Mouse (Mus musculus): Measurements from ENCODE around the gene C1d. TPM values are rescaled to one million over a fixed set of nuclear protein-coding genes. Genes with fewer than 3 reads are reported as not detected.

Gene C1d
- polyA plus RNA-seq, 1 experiment, result 14.9 TPM

DNA sequence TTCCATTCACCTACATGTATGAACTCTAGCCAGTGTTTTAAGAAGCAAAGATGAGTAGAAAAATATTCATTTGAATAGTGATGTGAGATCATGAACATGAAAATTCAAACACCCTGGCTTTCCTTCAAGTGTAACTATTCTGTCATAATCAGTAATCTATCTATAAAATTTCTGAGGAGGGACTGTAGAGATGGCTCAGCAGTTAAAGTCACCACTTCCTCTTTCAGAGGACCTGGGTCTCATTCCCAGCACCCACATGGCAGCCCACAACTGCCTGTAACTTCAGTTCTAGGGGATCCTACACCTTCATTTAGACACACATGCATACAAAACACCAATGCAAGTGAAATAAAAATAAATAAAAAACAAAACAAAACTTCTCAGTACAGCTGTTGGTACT lies 8.7 kb upstream of the C1d start:
- TF ChIP-seq POLR2A (IDR thresholded peaks at IDR 0.05; ENCODE audit: borderline replicate concordance, extremely low read depth, low read depth, low read length) (no peak), CTCF (IDR thresholded peaks at IDR 0.05; ENCODE audit: insufficient read depth, low read length) (no peak)
- no peaks in the 10 kb centered on the region for H3K4me1 ChIP-seq (ENCODE audit: control insufficient read depth, insufficient read depth, low read length)
- no peak for DNase-seq
- H3K4me3 ChIP-seq (replicated peaks; ENCODE audit: extremely low read depth, low read depth, low read length), result no peak overlapping the region

- DNase-seq, result no peak
- no peaks in the 10 kb centered on the region; the same call in 1 of the 2 replicates for H3K4me1 ChIP-seq (ENCODE audit: control insufficient read depth, insufficient read depth, low read length)
- no peak for TF ChIP-seq CTCF (IDR thresholded peaks at IDR 0.05; ENCODE audit: insufficient read depth, low read length)
- no peak for TF ChIP-seq POLR2A (IDR thresholded peaks at IDR 0.05; ENCODE audit: borderline replicate concordance, extremely low read depth, low read depth, low read length)
- WGBS, result 54% methylated on average over 8 of the region's 8 CpGs
- H3K4me3 ChIP-seq (replicated peaks; ENCODE audit: extremely low read depth, low read depth, low read length), result peak overlapping the region; percentile 82
Measured at GRCm38 (mm10) chr11:17256813-17257365, 490 bp upstream of the C1d start.

DNA sequence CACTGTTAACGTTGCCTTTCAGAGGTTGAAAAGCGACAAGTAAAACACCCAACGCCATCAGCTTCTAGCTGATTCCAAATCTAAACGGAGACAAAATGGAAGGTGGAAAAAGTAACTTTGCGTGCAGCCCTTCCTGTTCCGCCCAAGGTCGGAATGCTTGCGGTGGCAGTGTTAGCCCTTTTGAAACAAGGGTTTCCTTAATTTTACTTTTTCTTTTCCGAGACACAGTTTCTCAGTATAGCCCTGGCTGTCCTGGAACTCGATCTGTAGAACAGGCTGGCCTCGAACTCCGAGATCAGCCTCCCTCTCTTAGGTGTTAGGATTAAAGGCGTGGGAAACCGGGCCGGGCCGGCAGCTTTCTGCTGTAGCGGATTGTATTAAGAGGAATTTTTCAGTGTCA lies 482 bp downstream of the C1d start:
- DNase-seq, result peak; percentile 40
- no peaks in the 10 kb centered on the region; the same call in 1 of the 2 replicates for H3K4me1 ChIP-seq (ENCODE audit: control insufficient read depth, insufficient read depth, low read length)
- under 1% methylated on average over 17 of the region's 17 CpGs for WGBS

GRCm38 (mm10) chr11:17267176-17267575 lies 9.8 kb downstream of the C1d start:
- 89% methylated on average over 4 of the region's 4 CpGs for WGBS
- Histone ChIP-seq H3K4me1 (ENCODE audit: control insufficient read depth, insufficient read depth, low read length) (no peaks in the 10 kb centered on the region), H3K4me3 (replicated peaks; ENCODE audit: extremely low read depth, low read depth, low read length) (no peak overlapping the region)
- TF ChIP-seq CTCF (IDR thresholded peaks at IDR 0.05; ENCODE audit: insufficient read depth, low read length), result no peak
- no peak for TF ChIP-seq POLR2A (IDR thresholded peaks at IDR 0.05; ENCODE audit: borderline replicate concordance, extremely low read depth, low read depth, low read length)
- no peak for DNase-seq

More for the DNA sequence above, 482 bp downstream of the C1d start:
- H3K4me3 ChIP-seq (replicated peaks; ENCODE audit: extremely low read depth, low read depth, low read length), result peak overlapping the region; percentile 82
- TF ChIP-seq POLR2A (IDR thresholded peaks at IDR 0.05; ENCODE audit: borderline replicate concordance, extremely low read depth, low read depth, low read length), result no peak
- TF ChIP-seq CTCF (IDR thresholded peaks at IDR 0.05; ENCODE audit: insufficient read depth, low read length), result no peak

DNA sequence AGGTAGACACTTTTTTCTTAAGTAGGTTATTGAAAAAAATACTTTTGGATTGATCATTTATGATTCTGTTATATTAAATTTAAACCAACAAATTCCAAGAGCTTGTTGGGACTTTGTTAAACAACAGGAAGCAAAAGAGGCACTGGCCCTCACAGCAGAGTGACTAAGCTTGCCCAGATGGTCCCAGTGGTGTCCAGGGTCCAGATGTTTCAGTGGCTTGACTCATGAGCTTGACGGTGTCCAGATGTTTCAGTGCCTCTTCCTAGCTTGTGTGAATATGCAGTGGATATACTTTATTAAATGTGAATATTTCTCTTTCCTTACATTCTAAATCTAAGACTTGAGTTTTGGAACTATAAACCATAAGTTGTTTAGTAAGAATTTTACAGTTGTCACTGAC lies 11.4 kb downstream of the C1d start:
- no peak for DNase-seq
- TF ChIP-seq CTCF (IDR thresholded peaks at IDR 0.05; ENCODE audit: insufficient read depth, low read length), result no peak
- Histone ChIP-seq H3K4me3 (replicated peaks; ENCODE audit: extremely low read depth, low read depth, low read length) (no peak overlapping the region), H3K4me1 (ENCODE audit: control insufficient read depth, insufficient read depth, low read length) (no peaks in the 10 kb centered on the region)
- 79% methylated on average over 1 of the region's 1 CpGs for WGBS

GRCm38 (mm10) chr11:17279959-17280358 lies 22.6 kb downstream of the C1d start:
- peak; percentile 7 for DNase-seq
- WGBS, result 13% methylated on average over 9 of the region's 9 CpGs
- Histone ChIP-seq H3K4me3 (replicated peaks; ENCODE audit: extremely low read depth, low read depth, low read length) (no peak overlapping the region), H3K4me1 (ENCODE audit: control insufficient read depth, insufficient read depth, low read length) (no peaks in the 10 kb centered on the region)
- TF ChIP-seq CTCF (IDR thresholded peaks at IDR 0.05; ENCODE audit: insufficient read depth, low read length) (peak; percentile 70), POLR2A (IDR thresholded peaks at IDR 0.05; ENCODE audit: borderline replicate concordance, extremely low read depth, low read depth, low read length) (no peak)

GRCm38 (mm10) chr11:17284055-17284454 lies 26.7 kb downstream of the C1d start:
- DNase-seq, result peak; percentile 11
- WGBS, result 62% methylated on average over 10 of the region's 10 CpGs
- peak; percentile 46; the same call in 1 of the 2 replicates for TF ChIP-seq CTCF (IDR thresholded peaks at IDR 0.05; ENCODE audit: insufficient read depth, low read length)
- no peak for TF ChIP-seq POLR2A (IDR thresholded peaks at IDR 0.05; ENCODE audit: borderline replicate concordance, extremely low read depth, low read depth, low read length)
- no peaks in the 10 kb centered on the region for H3K4me1 ChIP-seq (ENCODE audit: control insufficient read depth, insufficient read depth, low read length)
- no peak overlapping the region for H3K4me3 ChIP-seq (replicated peaks; ENCODE audit: extremely low read depth, low read depth, low read length)

- no peak overlapping the region for H3K4me3 ChIP-seq (replicated peaks; ENCODE audit: extremely low read depth, low read depth, low read length)
- TF ChIP-seq CTCF (IDR thresholded peaks at IDR 0.05; ENCODE audit: insufficient read depth, low read length) (no peak), POLR2A (IDR thresholded peaks at IDR 0.05; ENCODE audit: borderline replicate concordance, extremely low read depth, low read depth, low read length) (no peak)
- DNase-seq, result no peak
- H3K4me1 ChIP-seq (ENCODE audit: control insufficient read depth, insufficient read depth, low read length), result no peaks in the 10 kb centered on the region
Measured at GRCm38 (mm10) chr11:17288884-17289283, 31.5 kb downstream of the C1d start.

DNA sequence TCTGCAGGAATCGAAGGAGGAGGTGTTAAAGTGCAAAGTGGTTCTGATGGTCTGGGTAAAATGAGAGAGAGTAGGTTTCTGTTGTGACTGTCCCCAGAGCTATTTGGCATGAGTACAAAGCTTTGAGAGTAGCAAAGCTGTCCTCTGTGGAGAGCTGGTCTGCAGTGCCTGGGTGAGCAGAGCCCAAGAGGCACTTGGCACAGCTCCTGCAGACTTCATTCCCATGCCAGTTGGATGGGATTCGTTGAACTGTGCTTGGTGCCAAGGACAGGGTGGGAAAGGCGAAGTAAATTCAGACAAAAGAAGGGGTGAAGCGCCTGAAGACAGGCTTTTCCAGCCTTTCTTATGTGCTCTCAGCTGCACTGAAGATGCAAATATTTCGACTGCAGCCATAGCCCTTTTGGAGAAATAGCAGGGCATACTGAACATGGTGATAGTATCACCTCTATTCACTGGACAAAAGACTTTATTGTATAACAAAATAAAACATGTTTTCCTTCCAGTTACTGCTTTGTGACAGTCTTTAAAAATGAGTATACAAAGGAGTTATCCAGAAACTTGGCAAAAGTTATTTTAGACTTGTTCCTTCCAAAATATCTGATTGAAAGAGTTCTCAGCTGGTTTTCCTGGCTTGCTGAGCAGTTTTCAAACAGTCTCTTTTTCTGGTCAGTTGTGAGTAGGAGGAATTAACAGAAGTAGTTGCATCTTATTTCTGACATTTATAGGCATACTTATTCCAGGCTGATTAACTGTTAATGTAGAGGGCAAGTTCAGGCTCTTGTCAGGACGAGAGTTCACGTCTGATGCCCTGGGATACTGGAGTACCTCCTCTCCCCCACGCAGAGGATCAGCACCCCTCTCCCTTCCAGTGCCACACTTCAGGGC lies 48.9 kb downstream of the C1d start:
- no peaks in the 10 kb centered on the region for H3K4me1 ChIP-seq (ENCODE audit: control insufficient read depth, insufficient read depth, low read length)
- no peak overlapping the region for H3K4me3 ChIP-seq (replicated peaks; ENCODE audit: extremely low read depth, low read depth, low read length)
- peak; percentile 4 for DNase-seq
- 50% methylated on average over 8 of the region's 8 CpGs for WGBS
- TF ChIP-seq CTCF (IDR thresholded peaks at IDR 0.05; ENCODE audit: insufficient read depth, low read length) (no peak), POLR2A (IDR thresholded peaks at IDR 0.05; ENCODE audit: borderline replicate concordance, extremely low read depth, low read depth, low read length) (no peak)

DNA sequence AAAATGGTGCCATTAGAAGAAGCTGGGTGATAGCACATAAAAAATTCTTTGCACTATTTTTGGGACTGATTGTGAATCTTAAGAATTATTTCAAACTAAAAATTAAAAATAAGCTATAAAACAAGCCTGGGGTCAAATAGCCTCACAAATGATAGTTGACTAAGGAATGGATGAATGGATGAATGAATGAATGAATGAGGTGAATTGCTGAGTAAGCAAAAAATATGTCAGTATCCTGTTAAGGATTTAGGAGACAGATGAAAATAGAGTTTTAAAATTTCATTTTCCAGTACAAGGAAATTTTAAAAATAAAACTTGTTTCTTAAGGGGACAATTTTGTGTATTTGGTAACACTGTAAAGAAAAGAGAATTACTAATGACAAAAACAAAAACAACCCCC lies 50.1 kb downstream of the C1d start:
- no peak for DNase-seq
- Histone ChIP-seq H3K4me1 (ENCODE audit: control insufficient read depth, insufficient read depth, low read length) (no peaks in the 10 kb centered on the region), H3K4me3 (replicated peaks; ENCODE audit: extremely low read depth, low read depth, low read length) (no peak overlapping the region)
- no peak for TF ChIP-seq CTCF (IDR thresholded peaks at IDR 0.05; ENCODE audit: insufficient read depth, low read length)
- no peak for TF ChIP-seq POLR2A (IDR thresholded peaks at IDR 0.05; ENCODE audit: borderline replicate concordance, extremely low read depth, low read depth, low read length)

Other genes starting within 250 kb of the C1d start
- 15.6 and 16.7 TPM in 2 replicates for gene Cnrip1, start 206.0 kb upstream of the C1d start, polyA plus RNA-seq (2012; rRNA removed)
- gene Plek, start 205.2 kb upstream of the C1d start, polyA plus RNA-seq (2012; rRNA removed), result 3.4 and 7.0 TPM in 2 replicates
- gene Ppp3r1, start 98.3 kb upstream of the C1d start, polyA plus RNA-seq (2012; rRNA removed), result 29.8 and 56.3 TPM in 2 replicates
- 4.5 and 6.5 TPM in 2 replicates for gene Wdr92, start 75.5 kb upstream of the C1d start, polyA plus RNA-seq (2012; rRNA removed)
- gene Pno1, start 46.0 kb upstream of the C1d start, polyA plus RNA-seq (2012; rRNA removed), result 2.7 and 3.2 TPM in 2 replicates